Mouse (Mus musculus): Measurements from ENCODE around the gene Tmem207. TPM values are rescaled to one million over a fixed set of nuclear protein-coding genes. Genes with fewer than 3 reads are reported as not detected.
"Not testable (repeated sequence)": the region's sequence is repeated elsewhere in the genome, so short reads cannot be mapped to it uniquely, and the experiment has no call there.

The Tmem207 gene
- polyA plus RNA-seq, 1 experiment from 2014 or later: not detected

DNA sequence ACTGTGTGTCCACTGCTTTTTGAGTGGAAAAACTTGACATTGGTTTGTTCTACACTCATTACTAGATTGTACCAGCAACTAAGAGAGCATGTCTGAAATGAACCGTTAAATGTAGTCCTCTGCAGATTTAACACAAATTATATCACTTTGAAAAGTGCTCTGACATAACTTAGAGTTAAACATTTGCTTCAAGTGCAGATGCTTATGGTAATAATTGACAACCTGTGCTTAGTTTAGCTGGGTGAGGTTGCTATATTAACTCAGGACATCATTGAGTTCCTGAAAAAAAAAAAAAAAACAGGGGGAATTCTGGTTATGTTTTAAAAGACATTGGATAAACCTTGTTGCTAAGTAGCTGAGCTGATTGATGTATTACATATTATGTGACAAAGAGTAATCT lies 3.9 kb upstream of the Tmem207 start:
- no peak for DNase-seq (ENCODE audit: low spot score)
- Histone ChIP-seq H3K9me3 (ENCODE audit: control insufficient read depth, low read length) (no peaks in the 10 kb centered on the region), H3K4me1 (replicated peaks; ENCODE audit: control insufficient read depth, insufficient read depth) (no peaks in the 10 kb centered on the region), H3K36me3 (ENCODE audit: control insufficient read depth, insufficient read depth, low read length) (no peaks in the 10 kb centered on the region), H3K4me2 (replicated peaks; ENCODE audit: low read depth) (no peak overlapping the region), H3K9ac (ENCODE audit: low read length) (no peak overlapping the region), H3K27me3 (ENCODE audit: control insufficient read depth, insufficient read depth, low read length) (no peaks in the 10 kb centered on the region), H3K27ac (replicated peaks) (no peak overlapping the region), H3K4me3 (ENCODE audit: low read depth, low read length) (no peak overlapping the region)
- TF ChIP-seq EP300 (optimal IDR thresholded peaks at IDR 0.05): no peak
- no peak for TF ChIP-seq CTCF (IDR thresholded peaks at IDR 0.05; ENCODE audit: low read depth)
- no peak for ATAC-seq (ENCODE audit: low FRiP score, low TSS enrichment)
- WGBS: 76% methylated on average over 1 of the region's 1 CpGs

DNA sequence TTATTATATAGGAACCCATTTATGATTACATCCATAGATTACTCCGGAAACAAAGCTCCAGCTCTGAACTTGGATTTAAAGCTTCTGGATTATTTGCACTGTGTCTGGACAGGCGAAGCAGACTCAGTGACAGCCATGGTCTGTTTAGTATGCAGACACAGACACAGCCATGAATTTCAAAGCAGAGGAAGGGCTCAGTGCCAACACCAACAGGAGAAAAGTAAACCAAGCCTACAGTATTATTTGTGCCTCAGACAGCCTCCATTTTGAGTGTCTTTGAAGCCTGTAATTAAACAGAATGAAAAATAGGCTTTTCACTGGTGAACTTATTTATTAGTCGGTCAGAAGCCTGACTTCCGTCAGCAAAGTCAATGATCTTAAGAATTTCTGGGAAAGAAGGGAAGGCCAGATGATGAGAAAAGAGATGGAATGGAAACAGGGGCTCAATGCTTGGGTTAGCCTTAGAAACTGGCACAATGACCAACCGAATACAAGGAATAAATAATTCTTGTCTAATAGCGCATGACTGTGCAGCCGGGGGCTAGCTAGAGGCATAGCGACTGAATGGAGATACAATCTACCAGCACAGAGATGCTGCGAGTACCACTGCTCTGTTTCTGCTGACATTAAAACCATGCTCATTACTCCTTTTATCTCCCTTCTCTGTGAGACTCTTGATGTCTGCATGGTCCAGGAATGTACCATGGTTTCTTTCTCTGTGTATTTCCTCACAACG lies 1.5 kb upstream of the Tmem207 start:
- TF ChIP-seq CTCF (IDR thresholded peaks at IDR 0.05; ENCODE audit: low read depth): no peak
- TF ChIP-seq EP300 (optimal IDR thresholded peaks at IDR 0.05): no peak
- Histone ChIP-seq H3K9ac (ENCODE audit: low read length) (no peak overlapping the region), H3K36me3 (ENCODE audit: control insufficient read depth, insufficient read depth, low read length) (no peaks in the 10 kb centered on the region), H3K4me2 (replicated peaks; ENCODE audit: low read depth) (no peak overlapping the region), H3K27me3 (ENCODE audit: control insufficient read depth, insufficient read depth, low read length) (no peaks in the 10 kb centered on the region), H3K4me3 (ENCODE audit: low read depth, low read length) (no peak overlapping the region), H3K9me3 (ENCODE audit: control insufficient read depth, low read length) (no peaks in the 10 kb centered on the region), H3K4me1 (replicated peaks; ENCODE audit: control insufficient read depth, insufficient read depth) (no peaks in the 10 kb centered on the region), H3K27ac (replicated peaks) (no peak overlapping the region)
- ATAC-seq (ENCODE audit: low FRiP score, low TSS enrichment) (no peak), DNase-seq (ENCODE audit: low spot score) (no peak)
- 51% methylated on average over 10 of the region's 10 CpGs for WGBS

DNA sequence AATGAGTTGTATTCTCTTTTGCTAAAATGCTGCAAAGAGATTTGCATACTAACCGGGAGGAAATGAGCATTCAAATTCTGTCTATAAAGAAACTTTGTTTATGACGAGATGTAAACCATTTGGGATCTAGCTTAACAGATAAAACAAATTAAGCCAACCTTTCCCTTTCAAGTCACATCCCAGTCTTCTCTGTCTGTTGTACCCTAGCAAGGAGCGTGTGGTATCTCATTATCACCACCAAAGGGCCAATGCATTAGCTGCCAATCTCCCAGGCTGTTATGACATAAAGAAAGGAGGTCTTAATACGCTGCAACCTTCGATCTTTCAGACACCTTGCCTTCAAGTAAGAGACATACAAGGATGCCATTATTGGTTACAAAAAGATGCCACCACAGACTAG lies 737 bp downstream of the Tmem207 start:
- Histone ChIP-seq H3K4me1 (replicated peaks; ENCODE audit: control insufficient read depth, insufficient read depth) (no peaks in the 10 kb centered on the region), H3K9ac (ENCODE audit: low read length) (no peak overlapping the region), H3K27ac (replicated peaks) (no peak overlapping the region), H3K36me3 (ENCODE audit: control insufficient read depth, insufficient read depth, low read length) (no peaks in the 10 kb centered on the region), H3K4me2 (replicated peaks; ENCODE audit: low read depth) (no peak overlapping the region), H3K4me3 (ENCODE audit: low read depth, low read length) (no peak overlapping the region), H3K9me3 (ENCODE audit: control insufficient read depth, low read length) (no peaks in the 10 kb centered on the region), H3K27me3 (ENCODE audit: control insufficient read depth, insufficient read depth, low read length) (no peaks in the 10 kb centered on the region)
- TF ChIP-seq CTCF (IDR thresholded peaks at IDR 0.05; ENCODE audit: low read depth): no peak
- no peak for TF ChIP-seq EP300 (optimal IDR thresholded peaks at IDR 0.05)
- ATAC-seq (ENCODE audit: low FRiP score, low TSS enrichment) (no peak), DNase-seq (ENCODE audit: low spot score) (no peak)
- WGBS: 82% methylated on average over 5 of the region's 5 CpGs

DNA sequence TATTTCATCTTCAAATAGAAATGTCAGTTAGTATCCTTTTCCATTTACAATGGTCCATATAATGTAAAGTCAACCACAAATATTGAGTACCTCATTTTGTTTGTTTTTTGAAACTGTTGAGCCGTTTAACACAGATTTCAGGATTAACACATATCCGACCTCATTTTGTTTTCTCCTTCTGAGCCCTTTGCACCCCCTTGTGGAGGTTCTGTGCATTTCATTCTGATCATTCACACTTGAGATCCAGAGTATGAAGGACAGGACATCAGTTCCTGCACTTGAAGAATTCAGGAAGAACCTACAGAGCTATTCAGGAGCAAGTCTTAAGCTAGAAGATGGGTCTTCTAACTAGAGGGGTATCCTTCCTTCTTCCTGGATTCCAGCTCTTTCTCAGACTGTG lies 7.0 kb downstream of the Tmem207 start:
- 32% methylated on average over 2 of the region's 2 CpGs for WGBS
- H3K4me3 ChIP-seq (ENCODE audit: low read depth, low read length): no peak overlapping the region
- no peaks in the 10 kb centered on the region for H3K36me3 ChIP-seq (ENCODE audit: control insufficient read depth, insufficient read depth, low read length)
- ATAC-seq (ENCODE audit: low FRiP score, low TSS enrichment): no peak
- no peak overlapping the region for H3K27ac ChIP-seq (replicated peaks)
- no peaks in the 10 kb centered on the region for H3K27me3 ChIP-seq (ENCODE audit: control insufficient read depth, insufficient read depth, low read length)
- TF ChIP-seq EP300 (optimal IDR thresholded peaks at IDR 0.05) (no peak), CTCF (IDR thresholded peaks at IDR 0.05; ENCODE audit: low read depth) (peak; percentile 77)
- DNase-seq (ENCODE audit: low spot score): no peak
- no peaks in the 10 kb centered on the region for H3K9me3 ChIP-seq (ENCODE audit: control insufficient read depth, low read length)
- no peak overlapping the region for H3K9ac ChIP-seq (ENCODE audit: low read length)
- no peaks in the 10 kb centered on the region for H3K4me1 ChIP-seq (replicated peaks; ENCODE audit: control insufficient read depth, insufficient read depth)
- H3K4me2 ChIP-seq (replicated peaks; ENCODE audit: low read depth): no peak overlapping the region

DNA sequence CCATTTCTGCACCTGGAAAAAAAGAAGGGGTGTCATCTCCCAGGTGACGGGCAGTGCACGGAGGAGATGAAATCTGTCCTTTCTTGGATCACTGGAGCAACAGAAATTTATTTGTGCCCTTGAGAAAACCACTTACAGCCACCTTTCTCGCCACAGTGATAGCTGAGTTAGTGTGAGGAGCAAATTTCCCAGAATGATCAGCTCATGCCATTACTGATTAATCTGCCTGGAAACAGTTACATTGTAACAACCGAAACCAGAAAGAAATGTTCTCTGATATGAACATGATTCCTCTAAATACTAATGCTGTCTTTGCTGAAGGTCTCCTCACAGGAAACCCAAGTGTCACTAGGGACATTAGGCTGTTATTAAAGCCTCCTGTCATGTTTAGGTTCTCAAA lies 21.6 kb downstream of the Tmem207 start:
- Histone ChIP-seq H3K27me3 (ENCODE audit: control insufficient read depth, insufficient read depth, low read length) (no peaks in the 10 kb centered on the region), H3K9ac (ENCODE audit: low read length) (no peak overlapping the region), H3K9me3 (ENCODE audit: control insufficient read depth, low read length) (no peaks in the 10 kb centered on the region), H3K27ac (replicated peaks) (no peak overlapping the region), H3K4me2 (replicated peaks; ENCODE audit: low read depth) (no peak overlapping the region), H3K36me3 (ENCODE audit: control insufficient read depth, insufficient read depth, low read length) (no peaks in the 10 kb centered on the region), H3K4me1 (replicated peaks; ENCODE audit: control insufficient read depth, insufficient read depth) (no peaks in the 10 kb centered on the region), H3K4me3 (ENCODE audit: low read depth, low read length) (no peak overlapping the region)
- 67% methylated on average over 4 of the region's 4 CpGs for WGBS
- ATAC-seq (ENCODE audit: low FRiP score, low TSS enrichment) (no peak), DNase-seq (ENCODE audit: low spot score) (no peak)
- no peak for TF ChIP-seq CTCF (IDR thresholded peaks at IDR 0.05; ENCODE audit: low read depth)
- TF ChIP-seq EP300 (optimal IDR thresholded peaks at IDR 0.05): no peak

DNA sequence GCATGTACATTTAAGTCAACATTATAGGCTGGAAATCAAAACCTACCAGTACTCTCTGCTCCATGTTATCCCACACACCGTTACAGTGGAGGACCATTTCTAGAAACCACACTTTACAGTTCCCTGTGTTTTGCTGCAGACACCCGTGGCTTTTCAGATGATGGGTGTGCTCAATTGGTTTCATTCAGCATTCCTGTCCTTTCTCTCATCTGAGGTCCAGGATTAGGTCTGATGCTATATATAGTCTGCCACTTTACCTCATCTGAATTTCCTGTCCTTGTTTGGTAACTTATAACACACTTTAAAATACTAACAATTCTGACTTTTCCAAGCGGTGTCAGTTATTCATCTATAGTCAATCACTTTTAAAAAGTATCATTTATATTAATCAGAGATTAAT lies 25.8 kb downstream of the Tmem207 start:
- Histone ChIP-seq H3K27me3 (ENCODE audit: control insufficient read depth, insufficient read depth, low read length) (no peaks in the 10 kb centered on the region), H3K9ac (ENCODE audit: low read length) (no peak overlapping the region), H3K4me1 (replicated peaks; ENCODE audit: control insufficient read depth, insufficient read depth) (no peaks in the 10 kb centered on the region), H3K9me3 (ENCODE audit: control insufficient read depth, low read length) (no peaks in the 10 kb centered on the region), H3K4me2 (replicated peaks; ENCODE audit: low read depth) (no peak overlapping the region), H3K36me3 (ENCODE audit: control insufficient read depth, insufficient read depth, low read length) (no peaks in the 10 kb centered on the region), H3K27ac (replicated peaks) (no peak overlapping the region), H3K4me3 (ENCODE audit: low read depth, low read length) (no peak overlapping the region)
- TF ChIP-seq EP300 (optimal IDR thresholded peaks at IDR 0.05): no peak
- no peak for TF ChIP-seq CTCF (IDR thresholded peaks at IDR 0.05; ENCODE audit: low read depth)
- DNase-seq (ENCODE audit: low spot score): no peak
- ATAC-seq (ENCODE audit: low FRiP score, low TSS enrichment): no peak
- WGBS: 70% methylated on average over 3 of the region's 3 CpGs

DNA sequence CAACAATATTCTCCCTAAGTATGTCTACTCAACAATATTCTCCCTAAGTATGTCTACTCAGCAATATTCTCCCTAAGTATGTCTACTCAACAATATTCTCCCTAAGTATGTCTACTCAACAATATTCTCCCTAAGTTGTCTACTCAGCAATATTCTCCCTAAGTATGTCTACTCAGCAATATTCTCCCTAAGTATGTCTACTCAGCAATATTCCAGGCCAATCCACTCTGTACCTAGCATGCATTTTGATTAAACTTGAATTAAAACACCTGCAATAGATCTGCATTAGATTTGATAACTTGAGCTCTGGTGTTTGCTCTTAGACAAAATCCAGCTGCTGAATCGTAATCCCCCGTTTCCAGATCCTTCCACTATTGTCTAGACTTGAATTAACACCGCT lies 26.9 kb downstream of the Tmem207 start:
- not testable (repeated sequence) for ATAC-seq (ENCODE audit: low FRiP score, low TSS enrichment); H3K4me1 ChIP-seq (replicated peaks; ENCODE audit: control insufficient read depth, insufficient read depth); H3K4me2 ChIP-seq (replicated peaks; ENCODE audit: low read depth); H3K9me3 ChIP-seq (ENCODE audit: control insufficient read depth, low read length); H3K36me3 ChIP-seq (ENCODE audit: control insufficient read depth, insufficient read depth, low read length); H3K27me3 ChIP-seq (ENCODE audit: control insufficient read depth, insufficient read depth, low read length); H3K4me3 ChIP-seq (ENCODE audit: low read depth, low read length); H3K9ac ChIP-seq (ENCODE audit: low read length); DNase-seq (ENCODE audit: low spot score); H3K27ac ChIP-seq (replicated peaks)
- WGBS: 60% methylated on average over 3 of the region's 3 CpGs
